Mouse (Mus musculus) hindbrain, postnatal 0 days (tissue): ENCODE measurements around the gene Atg9a. TPM values are rescaled to one million over a fixed set of nuclear protein-coding genes. Genes with fewer than 3 reads are reported as not detected.

Source experiments
- ATAC-seq: fragments of 200-750 bp; cut with Nextera tagmentation; 2 replicates; pipeline ENCODE4 v1.8.0; 2017; ENCODE audit warnings: mild to moderate bottlenecking, moderate TSS enrichment, moderate library complexity
- DNase-seq: peaks from one replicate; pipeline ENCODE4 v3.0.0-alpha.2; 2015; ENCODE audit warnings: low spot score
- H3K27ac ChIP-seq: fragments of 300-500 bp; sonication (generic); 2 replicates; pipeline ENCODE4 v1.5.1; 2014; ENCODE audit warnings: mild to moderate bottlenecking
- H3K27me3 ChIP-seq: fragments of 300-500 bp; sonication (generic); 2 replicates; pipeline ENCODE4 v1.6.1; 2014; ENCODE audit warnings: low read length, mixed read lengths; ENCODE audit not compliant: insufficient read depth
- H3K36me3 ChIP-seq: fragments of 300-500 bp; sonication (generic); 2 replicates; pipeline ENCODE4 v1.6.1; 2014; ENCODE audit warnings: low read length, mixed read lengths; ENCODE audit not compliant: insufficient read depth
- H3K4me1 ChIP-seq: fragments of 300-500 bp; sonication (generic); 2 replicates; pipeline ENCODE4 v1.6.1; 2014; ENCODE audit warnings: antibody characterized with exemption, low read length, mixed read lengths; ENCODE audit not compliant: insufficient read depth
- H3K4me2 ChIP-seq: fragments of 300-500 bp; sonication (generic); 2 replicates; pipeline ENCODE4 v1.6.1; 2014; ENCODE audit warnings: low read depth, mild to moderate bottlenecking, low read length, moderate library complexity, mixed read lengths
- H3K4me3 ChIP-seq: fragments of 300-500 bp; sonication (generic); 2 replicates; pipeline ENCODE4 v1.5.1; 2014; ENCODE audit warnings: low read length
- H3K9ac ChIP-seq: fragments of 300-500 bp; sonication (generic); replicated peaks from 2 replicates; pipeline ENCODE4 v1.6.1; 2014; ENCODE audit warnings: mild to moderate bottlenecking, low read length, moderate library complexity, mixed read lengths
- H3K9me3 ChIP-seq: fragments of 300-500 bp; sonication (generic); 2 replicates; pipeline ENCODE4 v1.6.1; 2016; ENCODE audit warnings: low read length, mixed read lengths
- CTCF ChIP-seq: IDR thresholded peaks from 2 replicates; pipeline ENCODE4 v1.5.1; 2016; ENCODE audit warnings: antibody characterized with exemption, control low read depth, low read depth
- WGBS: fragments of 180-500 bp; shearing (Covaris S2); extraction: QIAGEN DNeasy Blood & Tissue Kit; methylation state at CpG from one replicate; pipeline ENCODE4 v1.1.7; 2014; 5-methylcytosine and 5-hydroxymethylcytosine counted together
- polyA plus RNA-seq: library from polyadenylated mRNA; unstranded; fragments of >200 nt; fragmentation: Nextera tagmentation; extraction: Ambion mirVana; gene quantifications from 2 replicates; pipeline ENCODE4 v1.2.1, GENCODE M21; 2015
- total RNA-seq: library from RNA; depleted of rRNA; stranded (reverse); fragments of >200 nt; gene quantifications from 2 replicates; pipeline ENCODE4 v1.2.3, GENCODE M21; 2014

Atg9a gene
- total and polyA plus RNA-seq, 2 experiments from 2014 or later: 62.8 to 132 TPM

GRCm38 (mm10) chr1:75187914-75188483 is 4.0 kb downstream of the Atg9a start:
- no peak for TF ChIP-seq CTCF
- ATAC-seq (no peak), DNase-seq (no peak)
- Histone ChIP-seq H3K4me1 (peaks cover 12% of the 10 kb centered on the region), H3K27ac (no peak overlapping the region), H3K4me3 (no peak overlapping the region), H3K9me3 (no peaks in the 10 kb centered on the region), H3K27me3 (no peaks in the 10 kb centered on the region), H3K4me2 (no peak overlapping the region), H3K9ac (no peak overlapping the region), H3K36me3 (peaks cover 47% of the 10 kb centered on the region; the same call in 1 of the 2 replicates)
- WGBS: 93% methylated on average over 2 of the region's 2 CpGs

GRCm38 (mm10) chr1:75187126-75187525 is 4.9 kb downstream of the Atg9a start:
- Histone ChIP-seq H3K27me3 (no peaks in the 10 kb centered on the region), H3K9ac (no peak overlapping the region), H3K9me3 (no peaks in the 10 kb centered on the region), H3K36me3 (peaks cover 55% of the 10 kb centered on the region; the same call in 1 of the 2 replicates), H3K4me3 (no peak overlapping the region), H3K4me1 (peaks cover 12% of the 10 kb centered on the region), H3K27ac (no peak overlapping the region), H3K4me2 (no peak overlapping the region)
- no peak for TF ChIP-seq CTCF
- ATAC-seq: no peak
- no peak for DNase-seq

GRCm38 (mm10) chr1:75185495-75185894 is 6.5 kb downstream of the Atg9a start:
- peaks cover 4% of the 10 kb centered on the region; the same call in 1 of the 2 replicates for H3K4me1 ChIP-seq
- no peak overlapping the region for H3K9ac ChIP-seq
- 92% methylated on average over 11 of the region's 11 CpGs for whole genome bisulfite sequencing
- no peaks in the 10 kb centered on the region for H3K27me3 ChIP-seq
- no peak overlapping the region for H3K4me3 ChIP-seq
- ATAC-seq (no peak), DNase-seq (no peak)
- no peak overlapping the region for H3K4me2 ChIP-seq
- H3K9me3 ChIP-seq: no peaks in the 10 kb centered on the region
- TF ChIP-seq CTCF: no peak
- H3K27ac ChIP-seq: no peak overlapping the region
- peaks cover 58% of the 10 kb centered on the region; the same call in 1 of the 2 replicates for H3K36me3 ChIP-seq

DNA sequence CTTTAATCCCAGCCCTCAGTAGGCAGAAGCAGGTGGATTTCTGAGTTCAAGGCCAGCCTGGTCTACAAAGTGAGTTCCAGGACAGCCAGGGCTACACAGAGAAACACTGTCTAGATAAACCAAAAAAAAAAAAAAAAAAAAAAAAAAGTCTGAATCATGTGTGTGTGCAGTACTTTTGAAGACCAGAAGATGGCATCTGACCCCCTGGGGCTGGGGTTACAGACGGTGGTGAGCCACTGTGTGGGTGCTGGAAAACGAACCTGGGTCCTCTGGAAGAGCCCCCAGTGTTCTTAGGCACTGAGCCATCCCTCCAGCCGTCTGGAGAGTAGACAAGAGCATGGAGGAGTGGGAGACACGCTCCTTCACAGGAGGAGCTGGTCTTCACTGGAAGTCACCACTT is 9.8 kb downstream of the Atg9a start:
- 0 out of 2 replicates have a peak, but pooled peaks have one; percentile 37 for TF ChIP-seq CTCF
- no peak overlapping the region for H3K4me3 ChIP-seq
- no peaks in the 10 kb centered on the region for H3K27me3 ChIP-seq
- peaks cover 10% of the 10 kb centered on the region for H3K4me1 ChIP-seq
- H3K36me3 ChIP-seq: peaks cover 46% of the 10 kb centered on the region; the same call in 1 of the 2 replicates
- 73% methylated on average over 4 of the region's 4 CpGs for WGBS
- H3K4me2 ChIP-seq: no peak overlapping the region
- no peaks in the 10 kb centered on the region for H3K9me3 ChIP-seq
- no peak for DNase-seq
- H3K9ac ChIP-seq: no peak overlapping the region
- H3K27ac ChIP-seq: no peak overlapping the region
- ATAC-seq: no peak

DNA sequence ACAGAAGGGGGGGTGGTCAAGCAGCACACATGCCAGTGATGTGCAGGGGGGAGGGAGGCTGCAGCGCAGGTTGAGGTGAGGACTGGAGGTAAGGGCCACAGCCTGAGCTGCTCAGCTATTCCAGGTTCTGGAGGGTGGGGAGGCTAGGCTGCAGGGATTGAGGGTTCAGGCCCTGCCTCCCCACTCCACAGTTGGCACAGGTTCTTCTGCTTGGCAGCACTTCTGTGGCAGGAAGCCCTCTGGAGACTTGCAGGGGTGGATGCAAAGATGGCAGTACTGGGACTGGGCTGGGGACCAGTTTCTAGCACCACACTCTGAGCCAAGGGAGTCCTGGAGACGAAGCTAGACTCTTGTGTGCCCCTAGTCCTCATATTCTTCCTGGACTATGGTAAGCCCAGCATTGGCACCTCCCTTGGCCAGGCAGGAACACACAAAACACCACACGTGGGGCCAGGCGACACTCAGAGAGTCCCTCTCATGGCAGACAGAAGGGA is 10.6 kb downstream of the Atg9a start:
- Histone ChIP-seq H3K36me3 (peaks cover 42% of the 10 kb centered on the region; the same call in 1 of the 2 replicates), H3K4me1 (peaks cover 10% of the 10 kb centered on the region), H3K9me3 (no peaks in the 10 kb centered on the region), H3K4me2 (no peak overlapping the region), H3K27ac (no peak overlapping the region), H3K9ac (no peak overlapping the region), H3K27me3 (no peaks in the 10 kb centered on the region), H3K4me3 (no peak overlapping the region)
- WGBS: 81% methylated on average over 4 of the region's 4 CpGs
- DNase-seq: no peak
- no peak for ATAC-seq
- no peak for TF ChIP-seq CTCF

DNA sequence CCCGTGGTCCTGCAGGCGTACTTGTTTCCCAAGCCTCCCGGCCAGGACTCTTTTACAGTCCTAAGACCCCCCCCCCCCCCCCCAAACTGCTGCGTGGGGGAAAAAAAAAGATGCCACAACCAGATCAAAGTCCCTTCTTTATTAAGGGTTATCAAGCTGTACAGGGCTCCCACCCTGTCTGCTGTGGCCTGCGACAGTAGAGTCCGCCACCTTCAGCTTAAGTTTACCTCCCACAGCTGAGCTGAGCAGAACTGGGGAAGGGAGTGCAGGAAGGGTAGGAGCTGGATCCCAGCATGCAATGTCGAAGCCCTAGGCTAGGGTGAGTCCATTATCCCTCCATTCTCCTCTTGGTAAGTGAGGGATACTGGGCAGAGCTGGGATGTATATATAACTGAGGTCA is 11.3 kb downstream of the Atg9a start:
- Histone ChIP-seq H3K4me3 (peak overlapping the region; percentile 50), H3K27me3 (no peaks in the 10 kb centered on the region), H3K27ac (no peak overlapping the region), H3K9me3 (no peaks in the 10 kb centered on the region), H3K4me2 (peak overlapping the region; percentile 93), H3K9ac (no peak overlapping the region), H3K36me3 (peaks cover 40% of the 10 kb centered on the region), H3K4me1 (peaks cover 10% of the 10 kb centered on the region)
- TF ChIP-seq CTCF: no peak
- ATAC-seq (no peak), DNase-seq (no peak)
- 40% methylated on average over 6 of the region's 7 CpGs for WGBS

DNA sequence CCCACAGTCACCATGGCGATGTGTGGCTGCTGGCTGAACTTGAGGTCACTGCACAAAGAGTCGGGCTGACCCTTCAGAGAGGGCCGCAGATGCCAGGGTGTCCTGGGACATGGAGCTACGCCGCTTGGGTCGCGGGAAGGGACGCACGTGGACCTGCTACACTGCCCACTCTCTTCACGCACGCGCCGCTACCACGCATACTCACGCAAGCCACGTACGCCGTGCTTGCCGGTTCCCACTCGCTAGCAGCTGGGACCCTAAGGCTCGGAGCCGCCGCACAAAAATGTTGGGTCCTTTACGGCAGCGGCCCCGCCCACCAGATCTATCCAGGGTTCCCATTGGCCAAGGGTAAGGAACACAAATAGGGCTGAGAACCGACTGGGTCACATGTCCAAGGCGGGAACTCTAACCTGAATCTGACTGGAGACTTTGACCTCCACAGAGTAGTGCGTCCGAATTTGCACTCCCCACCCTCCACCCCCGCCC is 11.8 kb downstream of the Atg9a start, which contains the start of gene Abcb6:
Gene Abcb6, minus strand, starts transcription at position 288 of the 486 bp plus-strand sequence.
- peak within 1 kb of the TSS; percentile 93 for H3K4me2 ChIP-seq
- ATAC-seq (peak; percentile 93), DNase-seq (peak; percentile 96)
- peaks cover 40% of the 10 kb centered on the region for H3K36me3 ChIP-seq
- H3K27ac ChIP-seq: peak within 1 kb of the TSS; percentile 69
- peaks cover 10% of the 10 kb centered on the region for H3K4me1 ChIP-seq
- peak within 1 kb of the TSS; percentile 53 for H3K9ac ChIP-seq
- H3K9me3 ChIP-seq: no peaks in the 10 kb centered on the region
- no peak for TF ChIP-seq CTCF
- H3K27me3 ChIP-seq: no peaks in the 10 kb centered on the region
- H3K4me3 ChIP-seq: peak within 1 kb of the TSS; percentile 50
- WGBS: under 1% methylated on average over 31 of the region's 31 CpGs
